Mouse (Mus musculus) forebrain, embryonic 15.5 days (tissue): ENCODE results near the gene Wnt10b. TPM values are rescaled to one million over a fixed set of nuclear protein-coding genes. Genes with fewer than 3 reads are reported as not detected.
A peak's percentile ranks its signal among the peaks of the same experiment; 100 is the strongest.
"Not testable (repeated sequence)": the region's sequence is repeated elsewhere in the genome, so short reads cannot be mapped to it uniquely, and the experiment has no call there.

Experiments
- ATAC-seq: fragments of 200-750 bp; cut with Nextera tagmentation; replicated peaks from 2 replicates; pipeline ENCODE4 v1.8.0; 2017; ENCODE audit warnings: mild to moderate bottlenecking, moderate TSS enrichment, moderate library complexity
- H3K27ac ChIP-seq: fragments of 300-500 bp; sonication (generic); replicated peaks from 2 replicates; pipeline ENCODE4 v1.5.1; 2015; ENCODE audit warnings: mild to moderate bottlenecking, inconsistent platforms
- H3K27me3 ChIP-seq: fragments of 300-500 bp; sonication (generic); 2 replicates; pipeline ENCODE4 v1.6.1; 2015; ENCODE audit warnings: inconsistent platforms
- H3K36me3 ChIP-seq: fragments of 300-500 bp; sonication (generic); 2 replicates; pipeline ENCODE4 v1.6.1; 2015; ENCODE audit warnings: mild to moderate bottlenecking, inconsistent platforms
- H3K4me1 ChIP-seq: fragments of 300-500 bp; sonication (generic); 2 replicates; pipeline ENCODE4 v1.6.1; 2015; ENCODE audit warnings: inconsistent platforms
- H3K4me2 ChIP-seq: fragments of 300-500 bp; sonication (generic); replicated peaks from 2 replicates; pipeline ENCODE4 v1.6.1; 2015; ENCODE audit warnings: mild to moderate bottlenecking, inconsistent platforms
- H3K4me3 ChIP-seq: fragments of 300-500 bp; sonication (generic); 2 replicates; pipeline ENCODE4 v1.5.1; 2015; ENCODE audit warnings: mild to moderate bottlenecking, inconsistent platforms
- H3K9ac ChIP-seq: fragments of 300-500 bp; sonication (generic); replicated peaks from 2 replicates; pipeline ENCODE4 v1.6.1; 2015; ENCODE audit warnings: mild to moderate bottlenecking, inconsistent platforms
- H3K9me3 ChIP-seq: fragments of 300-500 bp; sonication (generic); 2 replicates; pipeline ENCODE4 v1.6.1; 2016; ENCODE audit warnings: inconsistent platforms
- WGBS: fragments of 180-500 bp; shearing (Covaris S2); methylation state at CpG from one replicate; pipeline ENCODE4 v1.1.7; 2015; ENCODE audit warnings: mixed read lengths; 5-methylcytosine and 5-hydroxymethylcytosine counted together
- polyA plus RNA-seq: library from polyadenylated mRNA; unstranded; fragments of >200 nt; fragmentation: Nextera tagmentation; extraction: Ambion mirVana; gene quantifications from 2 replicates; pipeline ENCODE4 v1.2.1, GENCODE M21; 2015

Wnt10b gene
- not detected in 2 replicates for polyA plus RNA-seq

DNA sequence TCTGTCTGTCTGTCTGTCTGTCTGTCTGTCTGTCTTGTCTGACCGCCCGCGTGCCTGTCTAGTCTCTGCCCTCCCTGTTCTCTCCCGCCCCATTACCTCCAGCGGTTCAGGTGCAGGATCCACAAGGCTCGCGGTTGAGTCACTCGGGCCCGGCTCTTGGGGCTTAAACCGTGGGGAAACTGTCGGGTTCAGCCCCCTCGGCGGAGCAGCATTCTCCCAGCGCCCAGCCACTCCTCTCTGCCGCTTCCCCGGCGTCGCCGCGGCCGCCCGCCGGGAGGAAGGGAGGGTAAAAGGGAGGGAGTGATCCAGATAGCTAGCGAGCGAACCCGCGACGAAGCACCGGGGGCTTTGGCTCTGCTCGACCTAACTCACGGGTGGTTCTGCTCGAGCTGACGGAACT is at the start of gene Wnt10b:
Wnt10b (minus strand) TSS at position 389 of the 400 bp plus-strand sequence.
- no peak for ATAC-seq
- peaks cover 96% of the 10 kb centered on the region for H3K27me3 ChIP-seq
- no peak within 1 kb of the TSS for H3K9ac ChIP-seq

GRCm38 (mm10) chr15:98827611-98828011 is 49.7 kb upstream of the Wnt10b start:
- H3K36me3 ChIP-seq, result peaks cover 9% of the 10 kb centered on the region; the same call in 1 of the 2 replicates
- H3K4me3 ChIP-seq, result no peak overlapping the region
- WGBS, result 90% methylated on average over 7 of the region's 7 CpGs
- H3K9ac ChIP-seq, result no peak overlapping the region
- H3K4me2 ChIP-seq, result no peak overlapping the region
- no peaks in the 10 kb centered on the region for H3K27me3 ChIP-seq
- H3K4me1 ChIP-seq, result peaks cover 16% of the 10 kb centered on the region
- no peak for ATAC-seq
- H3K9me3 ChIP-seq, result no peaks in the 10 kb centered on the region
- H3K27ac ChIP-seq, result no peak overlapping the region

More for the DNA sequence above, at the start of gene Wnt10b:
- Histone ChIP-seq H3K4me3 (peak within 1 kb of the TSS; percentile 24), H3K27ac (no peak within 1 kb of the TSS), H3K9me3 (no peaks in the 10 kb centered on the region), H3K36me3 (no peaks in the 10 kb centered on the region), H3K4me2 (peak within 1 kb of the TSS; percentile 26), H3K4me1 (peaks cover 23% of the 10 kb centered on the region)
- WGBS, result under 1% methylated on average over 32 of the region's 33 CpGs

DNA sequence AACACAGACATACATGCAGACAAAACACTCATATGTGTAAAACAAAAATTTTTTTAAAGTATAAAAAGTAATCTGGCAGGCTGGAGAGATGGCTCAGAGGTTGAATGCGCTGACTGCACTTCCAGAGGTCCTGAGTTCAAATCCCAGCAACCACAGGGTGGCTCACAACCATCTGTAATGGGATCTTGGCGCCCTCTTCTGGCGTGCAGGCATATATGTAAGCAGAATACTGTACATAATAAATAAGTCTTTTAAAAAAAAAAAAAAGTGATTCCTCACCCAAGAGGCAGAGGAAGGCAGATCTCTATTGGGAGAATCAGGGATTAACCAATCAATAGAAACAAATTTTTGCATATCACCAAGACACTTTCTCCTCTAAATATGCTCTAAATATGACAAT is 45.5 kb upstream of the Wnt10b start:
- no peak overlapping the region for H3K27ac ChIP-seq
- H3K9me3 ChIP-seq, result no peaks in the 10 kb centered on the region
- 69% methylated on average over 3 of the region's 3 CpGs for WGBS
- H3K9ac ChIP-seq, result no peak overlapping the region
- no peak overlapping the region for H3K4me2 ChIP-seq
- H3K36me3 ChIP-seq, result peaks cover 15% of the 10 kb centered on the region; the same call in 1 of the 2 replicates
- H3K4me3 ChIP-seq, result no peak overlapping the region
- no peaks in the 10 kb centered on the region for H3K4me1 ChIP-seq
- no peak for ATAC-seq
- H3K27me3 ChIP-seq, result no peaks in the 10 kb centered on the region

GRCm38 (mm10) chr15:98822147-98822546 is 44.2 kb upstream of the Wnt10b start:
- Histone ChIP-seq H3K4me3 (no peak overlapping the region), H3K4me2 (no peak overlapping the region), H3K27me3 (no peaks in the 10 kb centered on the region), H3K9me3 (no peaks in the 10 kb centered on the region), H3K9ac (no peak overlapping the region), H3K36me3 (peaks cover 13% of the 10 kb centered on the region; the same call in 1 of the 2 replicates), H3K27ac (no peak overlapping the region), H3K4me1 (no peaks in the 10 kb centered on the region)
- 90% methylated on average over 5 of the region's 5 CpGs for WGBS
- ATAC-seq, result no peak

- H3K4me1 ChIP-seq, result no peaks in the 10 kb centered on the region
- H3K27ac ChIP-seq, result no peak overlapping the region
- no peak overlapping the region for H3K9ac ChIP-seq
- no peak for ATAC-seq
- no peak overlapping the region for H3K4me3 ChIP-seq
- no peaks in the 10 kb centered on the region for H3K27me3 ChIP-seq
- WGBS, result 22% methylated on average over 10 of the region's 10 CpGs
- no peaks in the 10 kb centered on the region for H3K9me3 ChIP-seq
- no peak overlapping the region for H3K4me2 ChIP-seq
- peaks cover 18% of the 10 kb centered on the region; the same call in 1 of the 2 replicates for H3K36me3 ChIP-seq
These were observed 43.5 kb upstream of the Wnt10b start for GRCm38 (mm10) chr15:98821403-98821802.

DNA sequence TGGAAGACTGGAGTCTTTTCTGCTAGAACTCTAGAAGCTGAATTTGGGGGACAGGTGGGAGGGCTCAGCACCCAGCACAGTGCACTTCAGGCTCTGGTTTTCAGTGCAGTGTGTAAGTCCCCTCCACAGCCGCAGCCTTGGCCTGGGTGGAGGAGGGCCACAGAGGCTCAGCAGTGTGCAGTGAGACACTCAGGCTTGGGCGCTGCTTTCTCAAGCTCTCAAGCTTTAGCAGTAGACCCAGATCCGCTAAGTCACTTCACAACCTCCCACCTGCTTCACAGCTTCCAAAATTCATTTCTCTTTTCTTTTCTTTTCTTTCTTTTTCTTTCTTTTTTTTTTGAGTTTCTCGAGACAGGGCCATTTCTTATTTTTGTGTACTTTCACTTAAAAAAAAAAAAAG is 43.0 kb upstream of the Wnt10b start:
- Histone ChIP-seq H3K36me3 (peaks cover 19% of the 10 kb centered on the region; the same call in 1 of the 2 replicates), H3K4me1 (no peaks in the 10 kb centered on the region), H3K4me2 (no peak overlapping the region), H3K27me3 (no peaks in the 10 kb centered on the region), H3K9me3 (no peaks in the 10 kb centered on the region), H3K4me3 (no peak overlapping the region), H3K9ac (no peak overlapping the region), H3K27ac (no peak overlapping the region)
- 85% methylated on average over 4 of the region's 4 CpGs for WGBS
- ATAC-seq, result no peak

- Histone ChIP-seq H3K9me3 (no peaks in the 10 kb centered on the region), H3K4me1 (no peaks in the 10 kb centered on the region), H3K36me3 (peaks cover 31% of the 10 kb centered on the region), H3K9ac (no peak overlapping the region), H3K4me2 (no peak overlapping the region), H3K27me3 (no peaks in the 10 kb centered on the region), H3K4me3 (no peak overlapping the region), H3K27ac (no peak overlapping the region)
- WGBS, result 97% methylated on average over 7 of the region's 7 CpGs
- no peak for ATAC-seq
These were observed 40.2 kb upstream of the Wnt10b start for GRCm38 (mm10) chr15:98818171-98818570.

DNA sequence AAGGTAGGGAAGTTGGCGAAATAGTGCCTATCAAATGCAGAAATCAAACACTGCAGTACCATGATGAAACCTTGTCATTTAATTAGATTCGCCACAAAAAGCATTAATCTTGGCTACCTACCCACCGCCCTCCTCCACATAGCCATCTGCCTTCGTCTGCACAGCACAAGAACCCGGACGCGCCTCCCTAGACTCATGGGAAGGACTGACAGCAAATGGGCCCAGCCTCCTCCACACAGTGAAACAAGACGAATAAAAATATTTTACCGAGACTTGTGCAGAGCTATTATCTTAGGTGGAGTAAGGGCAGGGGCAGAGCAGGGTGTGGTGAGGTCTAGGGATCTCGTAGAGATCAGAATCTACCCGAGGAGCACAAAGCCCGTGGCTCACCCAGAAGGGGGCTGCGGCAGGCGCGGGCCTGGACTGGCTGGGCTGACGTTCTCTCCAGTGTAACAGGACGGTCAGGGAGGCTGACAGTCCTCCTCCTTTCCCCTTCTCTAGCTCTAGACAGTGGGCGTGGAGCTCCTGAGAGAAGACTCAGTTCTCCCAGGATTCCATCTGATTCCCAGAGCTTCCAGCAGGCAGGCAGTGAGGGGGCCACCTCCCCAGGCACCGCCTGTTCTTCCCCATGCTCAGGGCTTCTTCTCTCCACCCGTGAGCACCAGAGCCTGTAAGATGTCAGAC is 34.9 kb upstream of the Wnt10b start:
- Histone ChIP-seq H3K36me3 (peaks cover 43% of the 10 kb centered on the region), H3K9ac (no peak overlapping the region), H3K27me3 (peaks cover 24% of the 10 kb centered on the region), H3K4me3 (no peak overlapping the region), H3K9me3 (no peaks in the 10 kb centered on the region), H3K27ac (no peak overlapping the region), H3K4me2 (no peak overlapping the region), H3K4me1 (peaks cover 12% of the 10 kb centered on the region)
- 86% methylated on average over 20 of the region's 20 CpGs for WGBS
- no peak for ATAC-seq

DNA sequence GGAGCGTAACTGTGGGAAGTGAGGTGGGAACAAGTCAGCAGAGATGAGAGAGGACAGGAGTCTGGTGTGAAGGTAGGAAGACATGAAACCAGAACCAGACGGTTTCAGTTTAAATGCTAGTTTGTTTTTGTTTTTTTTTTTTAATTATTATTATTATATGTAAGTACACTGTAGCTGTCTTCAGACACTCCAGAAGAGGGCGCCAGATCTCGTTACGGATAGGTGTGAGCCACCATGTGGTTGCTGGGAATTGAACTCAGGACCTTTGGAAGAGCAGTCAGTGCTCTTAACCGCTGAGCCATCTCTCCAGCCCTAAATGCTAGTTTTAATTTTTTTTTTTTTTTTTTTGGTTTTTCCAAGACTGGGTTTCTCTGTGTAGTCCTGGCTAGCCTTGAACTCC is 32.3 kb upstream of the Wnt10b start:
- not testable (repeated sequence) for H3K4me3 ChIP-seq, H3K4me2 ChIP-seq, ATAC-seq, H3K9ac ChIP-seq, H3K9me3 ChIP-seq, H3K27ac ChIP-seq
- 82% methylated on average over 6 of the region's 6 CpGs for WGBS
- peaks cover 38% of the 10 kb centered on the region for H3K4me1 ChIP-seq
- H3K27me3 ChIP-seq, result peaks cover 50% of the 10 kb centered on the region
- H3K36me3 ChIP-seq, result peaks cover 32% of the 10 kb centered on the region

GRCm38 (mm10) chr15:98809390-98809789 is 31.4 kb upstream of the Wnt10b start, which contains the start of gene Ddn:
Gene Ddn, minus strand, starts transcription at chr15:98809490.
- H3K4me2 ChIP-seq, result peak within 1 kb of the TSS; percentile 75
- peaks cover 58% of the 10 kb centered on the region for H3K27me3 ChIP-seq
- H3K27ac ChIP-seq, result no peak within 1 kb of the TSS
- 42% methylated on average over 3 of the region's 3 CpGs for WGBS
- peaks cover 30% of the 10 kb centered on the region for H3K36me3 ChIP-seq
- peaks cover 40% of the 10 kb centered on the region for H3K4me1 ChIP-seq
- H3K9me3 ChIP-seq, result no peaks in the 10 kb centered on the region
- no peak for ATAC-seq
- peak within 1 kb of the TSS; percentile 50 for H3K4me3 ChIP-seq
- no peak within 1 kb of the TSS for H3K9ac ChIP-seq

- Histone ChIP-seq H3K4me2 (peak overlapping the region; percentile 75; the same call in 1 of the 2 replicates), H3K27me3 (peaks cover 64% of the 10 kb centered on the region), H3K36me3 (peaks cover 24% of the 10 kb centered on the region), H3K4me1 (peaks cover 42% of the 10 kb centered on the region), H3K9ac (no peak overlapping the region), H3K9me3 (no peaks in the 10 kb centered on the region), H3K4me3 (peak overlapping the region; percentile 50), H3K27ac (no peak overlapping the region)
- WGBS, result 3% methylated on average over 6 of the region's 6 CpGs
- no peak for ATAC-seq
These were observed 30.7 kb upstream of the Wnt10b start for GRCm38 (mm10) chr15:98808651-98809134.

GRCm38 (mm10) chr15:98807895-98808650 is 30.1 kb upstream of the Wnt10b start:
- peaks cover 42% of the 10 kb centered on the region for H3K4me1 ChIP-seq
- peak overlapping the region; percentile 75 for H3K4me2 ChIP-seq
- H3K36me3 ChIP-seq, result peaks cover 18% of the 10 kb centered on the region
- H3K27me3 ChIP-seq, result peaks cover 70% of the 10 kb centered on the region
- H3K9ac ChIP-seq, result peak overlapping the region; percentile 39; the same call in 1 of the 2 replicates
- ATAC-seq, result peak; percentile 54
- no peaks in the 10 kb centered on the region for H3K9me3 ChIP-seq
- WGBS, result under 1% methylated on average over 34 of the region's 34 CpGs
- H3K4me3 ChIP-seq, result peak overlapping the region; percentile 50
- no peak overlapping the region for H3K27ac ChIP-seq
